Mouse (Mus musculus) G1E (cell line): ENCODE data around the gene Trim26. TPM values are rescaled to one million over a fixed set of nuclear protein-coding genes. Genes with fewer than 3 reads are reported as not detected.

Source experiments
- ATAC-seq: 2 replicates; pipeline ENCODE4 v1.8.0; 2016; ENCODE audit warnings: mild to moderate bottlenecking; ENCODE audit not compliant: insufficient number of reproducible peaks, poor library complexity, low FRiP score, severe bottlenecking; ENCODE audit errors: extremely low read depth
- DNase-seq: peaks from one replicate; pipeline ENCODE4 v3.0.0; 2012; ENCODE audit warnings: low spot score
- H3K27me3 ChIP-seq: 2 replicates; pipeline ENCODE4 v1.6.1; 2012; ENCODE audit warnings: mild to moderate bottlenecking, low read length, inconsistent platforms; ENCODE audit not compliant: insufficient read depth
- H3K36me3 ChIP-seq: replicated peaks from 2 replicates; pipeline ENCODE3; 2012; ENCODE audit warnings: mild to moderate bottlenecking, inconsistent platforms
- H3K4me1 ChIP-seq: 2 replicates; pipeline ENCODE4 v1.6.1; 2012; ENCODE audit warnings: low read depth, low read length, inconsistent platforms, mixed read lengths; ENCODE audit not compliant: insufficient read depth
- H3K4me3 ChIP-seq: 2 replicates; pipeline ENCODE4 v1.5.1; 2012; ENCODE audit warnings: low read depth, mild to moderate bottlenecking, inconsistent platforms, low read length, moderate library complexity, mixed read lengths
- H3K9me3 ChIP-seq: replicated peaks from 2 replicates; pipeline ENCODE4 v1.6.1; 2012; ENCODE audit warnings: inconsistent platforms
- CTCF ChIP-seq: IDR thresholded peaks from 2 replicates; pipeline ENCODE4 v1.5.1; 2012; ENCODE audit warnings: low read depth, low read length, inconsistent platforms, mixed read lengths
- GATA1 ChIP-seq: IDR thresholded peaks from 2 replicates; pipeline ENCODE4 v1.6.1; 2012; ENCODE audit warnings: borderline replicate concordance, low read length, inconsistent platforms, mixed read lengths
- GATA2 ChIP-seq: IDR thresholded peaks from 2 replicates; pipeline ENCODE4 v1.6.1; 2012; ENCODE audit warnings: low read depth, low read length, inconsistent platforms, borderline replicate concordance
- POLR2AphosphoS5 ChIP-seq: IDR thresholded peaks from 2 replicates; pipeline ENCODE4 v1.6.1; 2012; ENCODE audit warnings: low read depth, low read length, inconsistent platforms; ENCODE audit not compliant: insufficient replicate concordance
- TAL1 ChIP-seq: conservative IDR thresholded peaks from 2 replicates; pipeline ENCODE4 v1.6.1; 2012; ENCODE audit warnings: low read depth, low read length, inconsistent platforms, mixed read lengths
- polyA plus RNA-seq: library from polyadenylated mRNA; stranded (reverse); fragments of >175 nt; gene quantifications from 2 replicates; pipeline ENCODE4 v1.2.3, GENCODE M21; 2012
- total RNA-seq, 2 experiments: library from RNA; stranded (forward) in 1 of 2; stranded (reverse) in 1 of 2; fragments of 200-1000 nt in 1 of 2; fragments of >200 nt in 1 of 2; fragmentation: Nextera tagmentation in 1 of 2; gene quantifications; 2 replicates each; pipeline ENCODE4 v1.2.3; 2014 to 2017

Trim26 gene
- total and polyA plus RNA-seq, 3 experiments: 12.5 to 39.7 (median 13.4) TPM

DNA sequence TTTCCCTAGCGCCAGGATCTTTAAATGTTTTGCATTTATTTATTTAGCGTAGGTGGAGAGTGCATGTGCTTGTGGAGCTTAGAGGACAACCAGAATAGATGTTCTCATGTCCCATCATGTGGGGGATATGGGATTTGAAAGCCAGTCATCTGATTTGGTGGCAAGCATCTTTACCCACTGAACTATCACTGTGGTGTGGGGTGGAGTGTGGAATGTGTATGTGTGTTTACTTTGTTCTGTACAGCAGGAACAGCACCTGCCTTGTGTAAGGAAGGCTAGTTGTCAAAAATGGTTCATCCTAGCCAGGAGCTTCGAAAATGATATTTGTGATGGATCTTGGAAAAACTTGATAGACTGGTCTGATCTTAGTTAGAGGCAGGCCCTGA lies 514 bp upstream of the Trim26 start:
- TF ChIP-seq POLR2AphosphoS5 (no peak), TAL1 (no peak), CTCF (no peak), GATA1 (no peak), GATA2 (no peak)
- Histone ChIP-seq H3K36me3 (peaks cover 16% of the 10 kb centered on the region), H3K4me3 (peak overlapping the region; percentile 83), H3K27me3 (peaks cover 21% of the 10 kb centered on the region; the same call in 1 of the 2 replicates), H3K4me1 (peaks cover 23% of the 10 kb centered on the region), H3K9me3 (no peaks in the 10 kb centered on the region)
- no peak for ATAC-seq
- no peak for DNase-seq

DNA sequence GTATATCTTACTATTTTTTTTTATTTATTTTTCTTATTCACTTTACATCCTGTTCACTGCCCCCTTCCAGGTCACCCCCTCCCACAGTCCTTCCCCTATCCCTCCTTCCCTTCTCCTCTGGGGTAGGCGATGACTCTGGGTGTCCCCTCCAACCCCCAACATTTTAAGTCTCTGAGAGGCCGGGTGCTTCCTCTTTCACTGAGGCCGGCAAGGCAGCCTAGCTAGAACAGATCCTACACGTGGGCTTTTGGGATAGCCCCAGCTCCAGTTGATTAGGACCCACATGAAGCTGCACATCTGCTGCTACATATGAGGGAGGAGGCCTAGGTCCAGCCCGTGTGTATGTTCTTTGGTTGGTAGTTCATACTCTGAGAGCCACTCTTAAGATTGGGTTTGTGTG lies 2.1 kb downstream of the Trim26 start:
- Histone ChIP-seq H3K36me3 (peaks cover 27% of the 10 kb centered on the region), H3K4me3 (no peak overlapping the region), H3K9me3 (no peaks in the 10 kb centered on the region), H3K4me1 (peaks cover 28% of the 10 kb centered on the region), H3K27me3 (peaks cover 9% of the 10 kb centered on the region; the same call in 1 of the 2 replicates)
- DNase-seq (no peak), ATAC-seq (no peak)
- TF ChIP-seq POLR2AphosphoS5 (no peak), CTCF (no peak)

DNA sequence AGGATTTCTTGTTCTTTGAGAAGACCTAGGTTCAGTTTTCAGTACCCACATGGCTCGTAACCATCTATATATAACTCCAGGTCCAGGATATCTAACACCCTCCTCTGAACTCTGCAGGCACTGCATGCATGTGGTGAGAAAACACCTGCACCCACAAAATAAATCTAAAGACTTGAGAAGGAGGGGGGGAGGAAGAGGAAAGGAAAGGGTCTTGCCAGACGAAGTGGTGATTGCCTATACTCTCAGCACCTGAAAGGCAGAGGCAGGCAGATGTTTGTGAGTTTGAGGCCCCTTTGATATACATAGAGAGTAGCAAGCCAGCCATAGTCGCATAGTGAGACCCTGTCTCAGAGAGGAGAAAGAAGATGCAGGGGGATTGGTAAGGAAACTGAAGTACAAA lies 3.0 kb downstream of the Trim26 start:
- Histone ChIP-seq H3K27me3 (0 out of 2 replicates have a peak, but pooled peaks cover 1% of the 10 kb centered on the region), H3K4me3 (no peak overlapping the region), H3K9me3 (no peaks in the 10 kb centered on the region), H3K36me3 (peaks cover 27% of the 10 kb centered on the region), H3K4me1 (peaks cover 38% of the 10 kb centered on the region)
- ATAC-seq (no peak), DNase-seq (no peak)
- TF ChIP-seq TAL1: no peak
- no peak for TF ChIP-seq POLR2AphosphoS5
- no peak for TF ChIP-seq GATA2
- TF ChIP-seq GATA1: no peak
- TF ChIP-seq CTCF: no peak

DNA sequence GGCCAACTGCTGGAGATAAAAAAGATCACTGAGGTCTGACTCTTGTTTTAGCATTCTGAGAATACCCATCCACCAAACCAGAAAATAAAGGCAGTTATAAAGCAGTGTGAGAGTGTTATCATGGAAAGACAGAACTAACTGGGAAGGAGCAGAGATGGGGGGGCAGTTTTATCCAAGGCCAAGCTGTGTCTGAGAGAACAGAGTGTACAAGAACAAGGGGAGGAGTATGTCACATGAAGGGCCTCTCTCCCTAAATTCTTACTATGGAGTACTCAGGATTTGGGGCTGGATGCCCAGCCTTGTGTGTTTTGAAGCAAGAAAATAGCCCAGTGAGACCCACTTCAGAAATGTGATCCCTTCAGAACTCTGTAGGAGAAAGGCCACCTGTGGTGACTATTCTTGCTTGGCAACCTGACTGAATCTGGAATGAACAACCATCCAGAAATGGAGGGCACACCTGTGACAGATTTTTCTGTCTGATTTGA lies 4.1 kb downstream of the Trim26 start:
- DNase-seq: no peak
- no peak for TF ChIP-seq CTCF
- no peak for TF ChIP-seq POLR2AphosphoS5
- no peak for TF ChIP-seq TAL1
- TF ChIP-seq GATA2: no peak
- no peak for TF ChIP-seq GATA1
- Histone ChIP-seq H3K4me3 (no peak overlapping the region), H3K4me1 (peaks cover 35% of the 10 kb centered on the region), H3K36me3 (peaks cover 27% of the 10 kb centered on the region), H3K9me3 (no peaks in the 10 kb centered on the region), H3K27me3 (no peaks in the 10 kb centered on the region)
- ATAC-seq: no peak

DNA sequence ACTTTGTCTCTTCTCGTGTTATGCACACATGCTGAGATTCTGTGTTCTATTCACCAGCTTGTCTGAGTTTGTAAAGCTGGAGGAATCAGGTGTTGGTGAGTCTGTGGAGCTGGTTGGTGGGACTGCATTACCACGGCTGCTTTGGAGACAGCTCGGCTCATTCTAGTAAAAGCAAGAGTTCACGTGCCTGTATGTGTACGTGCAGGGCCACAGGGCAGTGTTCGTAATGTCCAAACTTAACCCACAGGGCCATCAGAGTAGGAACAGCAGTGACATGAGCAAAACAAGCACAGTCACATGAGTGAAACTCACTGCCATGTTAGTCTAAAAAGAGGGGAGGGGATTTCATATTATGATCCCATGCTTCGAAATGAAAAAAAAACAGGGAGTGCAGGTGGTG lies 6.8 kb downstream of the Trim26 start:
- no peak for ATAC-seq
- H3K36me3 ChIP-seq: peaks cover 33% of the 10 kb centered on the region
- no peak for DNase-seq
- TF ChIP-seq GATA2 (no peak), CTCF (no peak), GATA1 (no peak), TAL1 (no peak), POLR2AphosphoS5 (no peak)
- no peak overlapping the region for H3K4me3 ChIP-seq
- H3K9me3 ChIP-seq: no peaks in the 10 kb centered on the region
- no peaks in the 10 kb centered on the region for H3K27me3 ChIP-seq
- peaks cover 21% of the 10 kb centered on the region for H3K4me1 ChIP-seq

DNA sequence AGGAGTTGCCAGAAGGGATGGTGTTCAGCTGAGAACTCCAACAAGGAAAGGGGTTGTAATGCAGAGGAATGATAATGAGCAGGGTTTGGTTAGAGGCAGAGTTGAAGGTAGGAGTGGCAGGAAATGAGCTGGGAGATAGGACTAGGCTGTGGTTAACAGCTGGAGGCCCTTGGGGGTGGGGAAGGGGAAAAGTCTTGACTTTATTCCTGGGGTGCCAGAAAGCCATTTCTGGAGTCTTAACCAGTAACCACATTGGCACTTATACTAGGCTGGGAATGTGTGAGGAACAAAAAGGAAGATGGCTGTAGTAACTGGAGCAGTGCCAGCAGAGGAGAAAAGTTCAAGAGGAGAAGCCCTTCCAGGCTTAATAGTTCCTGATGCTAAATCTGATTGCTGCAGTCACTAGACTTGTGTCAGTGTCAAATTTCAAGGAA lies 7.4 kb downstream of the Trim26 start:
- peaks cover 31% of the 10 kb centered on the region for H3K36me3 ChIP-seq
- TF ChIP-seq GATA1 (no peak), GATA2 (no peak)
- peak; percentile 76 for ATAC-seq
- no peak for DNase-seq
- no peaks in the 10 kb centered on the region for H3K9me3 ChIP-seq
- no peaks in the 10 kb centered on the region for H3K27me3 ChIP-seq
- peaks cover 15% of the 10 kb centered on the region for H3K4me1 ChIP-seq
- H3K4me3 ChIP-seq: no peak overlapping the region

DNA sequence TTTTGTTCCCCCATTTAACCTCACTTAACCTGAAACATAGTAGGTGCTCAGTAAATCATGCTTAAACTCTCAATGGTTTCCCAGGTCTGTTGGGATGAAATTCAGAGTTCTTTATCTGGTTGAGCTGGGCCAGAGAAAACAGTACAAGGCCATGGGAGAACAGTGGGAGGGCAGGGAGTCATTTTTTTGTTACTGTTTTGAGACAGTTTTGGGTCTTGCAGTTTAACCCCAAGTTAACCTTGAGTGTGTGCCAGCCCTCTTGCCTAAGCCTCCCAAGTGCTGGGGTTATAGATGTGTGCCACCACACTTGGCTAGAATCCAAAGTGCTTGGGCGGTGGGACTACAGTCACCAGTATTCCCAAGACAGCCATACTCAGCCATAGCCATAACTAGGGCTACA lies 7.8 kb downstream of the Trim26 start:
- ATAC-seq (no peak), DNase-seq (no peak)
- Histone ChIP-seq H3K9me3 (no peaks in the 10 kb centered on the region), H3K27me3 (no peaks in the 10 kb centered on the region), H3K36me3 (peaks cover 30% of the 10 kb centered on the region), H3K4me3 (no peak overlapping the region), H3K4me1 (peaks cover 15% of the 10 kb centered on the region)
- TF ChIP-seq GATA2: no peak
- TF ChIP-seq POLR2AphosphoS5: no peak
- no peak for TF ChIP-seq CTCF
- TF ChIP-seq GATA1: no peak
- no peak for TF ChIP-seq TAL1
